Comparison of ENCODE assay signal across 21 mouse cellular contexts in the genomic region with DNA sequence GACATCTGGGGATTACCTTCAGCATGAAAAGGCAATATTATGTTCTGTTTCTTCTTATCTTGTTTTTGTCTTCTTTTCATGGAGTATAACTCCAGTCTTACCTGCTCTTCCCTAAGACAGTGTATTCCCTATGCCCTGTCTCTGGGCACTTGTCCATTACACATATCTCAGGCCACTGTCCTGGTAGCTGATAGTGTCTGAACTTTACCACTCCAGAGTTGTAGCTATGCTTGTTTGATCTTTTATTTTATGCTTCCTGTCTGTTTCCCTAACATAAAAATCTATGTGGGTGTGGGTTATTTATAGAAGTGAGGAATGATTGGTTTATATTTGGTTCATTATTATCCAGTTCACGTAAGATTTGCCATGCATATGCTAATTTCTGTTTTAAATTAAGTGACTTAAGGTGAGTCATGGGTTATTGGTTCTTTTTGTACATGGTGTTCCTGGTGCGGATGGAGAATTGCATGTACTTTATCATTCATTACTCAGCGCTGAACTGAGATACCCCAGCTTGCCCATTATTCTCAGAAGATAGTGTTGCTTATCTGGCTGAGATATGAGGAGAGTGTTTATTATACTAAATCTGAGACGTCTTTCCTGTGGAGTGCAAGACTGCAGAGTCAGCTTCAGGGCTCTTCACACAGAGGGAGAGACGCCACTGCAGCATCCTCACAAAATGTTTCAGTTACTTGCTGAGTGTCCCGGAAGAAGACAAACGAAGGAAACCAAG. TPM values are rescaled to one million over a fixed set of nuclear protein-coding genes. Genes with fewer than 3 reads are reported as not detected.
"Had no signal": no experiment of that assay in that cellular context is flagged by ENCODE, and none has a peak within 500 bp of the region (broad histone marks: within the 10 kb centered on the region; RNA-seq: fewer than 3 reads in every experiment).

No protein-coding gene starts in this region.

- H3K9me3 ChIP-seq: kidney, embryonic 15.5 days; limb, embryonic 15.5 days; midbrain, embryonic 10.5 days; neural tube, embryonic 15.5 days had no signal

- H3K4me2 ChIP-seq: kidney, embryonic 15.5 days; limb, embryonic 15.5 days; neural tube, embryonic 15.5 days had no signal

- H3K36me3 ChIP-seq: kidney, embryonic 15.5 days; limb, embryonic 15.5 days; midbrain, embryonic 10.5 days; neural tube, embryonic 15.5 days had no signal

- DNase-seq: kidney, adult 2 months; kidney, postnatal 14 days; lung, adult 18-20 months; lung, postnatal 4 days; midbrain, embryonic 14.5 days; right cerebral cortex, adult 18-20 months; spleen, adult 18-20 months; thymus, adult 18-20 months; thymus, postnatal 25 days had no signal

- H3K9ac ChIP-seq: kidney, embryonic 15.5 days; limb, embryonic 15.5 days; neural tube, embryonic 15.5 days had no signal

- H3K27ac ChIP-seq: kidney, embryonic 15.5 days; left cerebral cortex, adult 2 months; limb, embryonic 15.5 days; midbrain, embryonic 10.5 days; neural tube, embryonic 15.5 days had no signal

- H3K4me3 ChIP-seq: kidney, embryonic 15.5 days; left cerebral cortex, adult 2 months; limb, embryonic 15.5 days; midbrain, embryonic 10.5 days; myocyte; neural tube, embryonic 15.5 days had no signal

- H3K27me3 ChIP-seq: kidney, embryonic 15.5 days; limb, embryonic 15.5 days; neural tube, embryonic 15.5 days had no signal

- H3K4me1 ChIP-seq: kidney, embryonic 15.5 days; midbrain, embryonic 10.5 days; neural tube, embryonic 15.5 days had no signal

RNA-seq across cellular contexts. Expression of a gene that starts 17.2 kb away (rescaled TPM):
- total RNA-seq: megakaryocyte, adult 5-6 weeks had no signal
- polyA plus RNA-seq: kidney, embryonic 15.5 days; limb, embryonic 11.5 days; limb, embryonic 15.5 days; lung, embryonic 16.5 days; midbrain, embryonic 10.5 days; midbrain, embryonic 14.5 days; neural tube, embryonic 11.5 days; stomach, embryonic 14.5 days; urinary bladder, adult 2 months had no signal
